Mouse (Mus musculus) mature B cell (primary cell): ENCODE measurements around the gene 1700029I15Rik.

ENCODE experiments used
- in situ Hi-C: fragments of 300-500 bp; cut with MboI; formaldehyde crosslinking; loops from 2 replicates; pipeline ENCODE4 v1.14.3; 2019

1700029I15Rik gene

DNA sequence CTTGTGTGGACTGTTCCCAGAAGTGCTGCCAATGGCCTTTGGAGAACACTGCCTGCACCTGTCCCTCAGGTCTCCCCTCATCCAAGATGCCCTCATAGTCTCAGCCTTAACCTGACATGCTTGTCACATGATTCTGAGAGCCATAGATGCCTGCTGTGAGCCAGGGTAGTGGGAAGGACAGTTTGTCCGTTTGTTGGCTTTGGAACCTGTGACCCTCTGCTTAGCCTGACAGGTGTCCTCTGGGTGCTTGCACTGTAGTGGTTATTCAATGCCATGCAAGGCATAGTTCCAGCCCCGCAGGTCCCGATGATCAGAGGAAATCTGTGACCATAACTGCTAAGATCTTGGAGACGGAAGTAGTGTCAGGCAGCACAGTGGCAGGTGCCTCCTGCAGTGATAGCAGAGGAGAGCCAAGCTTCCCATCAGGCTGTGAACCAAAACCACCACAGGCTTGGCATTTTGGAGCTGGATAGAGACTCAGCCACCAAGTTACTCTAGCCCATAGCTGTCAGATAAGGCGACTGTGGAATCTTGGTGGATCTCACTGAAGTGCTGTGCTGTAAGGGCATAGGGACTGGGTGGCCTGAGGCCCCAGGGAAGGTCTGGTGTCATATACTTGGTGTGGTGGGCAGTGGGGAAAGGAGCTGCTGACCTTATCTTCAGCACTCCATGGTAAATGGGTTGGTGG, at the start of gene 1700029I15Rik:
Gene 1700029I15Rik, plus strand, starts transcription at position 638 of the 688 bp plus-strand sequence.
- in situ Hi-C loops, result no loop called here

- in situ Hi-C loops, result no loop called here
These were observed 39.9 kb upstream of the 1700029I15Rik start for GRCm38 (mm10) chr2:92342418-92342817.

DNA sequence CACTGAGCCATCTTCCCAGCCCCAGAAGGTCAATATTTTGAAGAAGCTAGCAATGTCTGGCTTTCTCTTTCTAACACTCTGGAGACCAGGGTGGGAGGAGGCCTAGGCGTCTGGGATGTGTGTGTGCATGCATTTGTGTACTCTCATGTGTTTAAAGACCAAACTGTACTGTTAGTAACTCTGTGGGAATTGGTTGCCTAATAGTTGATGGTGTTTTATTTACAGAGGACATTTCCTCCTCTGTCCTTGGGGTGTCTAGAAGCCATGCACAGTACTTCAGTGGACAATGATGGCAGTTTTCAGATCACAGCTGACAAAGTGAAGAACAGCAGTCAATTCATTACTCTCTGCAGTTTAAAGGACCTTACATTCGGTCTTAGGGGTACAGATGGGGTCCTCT, 35.1 kb upstream of the 1700029I15Rik start:
- in situ Hi-C loops, result no loop called here

GRCm38 (mm10) chr2:92349589-92350425, 32.5 kb upstream of the 1700029I15Rik start:
- in situ Hi-C loops, result no loop called here

GRCm38 (mm10) chr2:92350686-92351085, 31.7 kb upstream of the 1700029I15Rik start:
- in situ Hi-C loops, result no loop called here

DNA sequence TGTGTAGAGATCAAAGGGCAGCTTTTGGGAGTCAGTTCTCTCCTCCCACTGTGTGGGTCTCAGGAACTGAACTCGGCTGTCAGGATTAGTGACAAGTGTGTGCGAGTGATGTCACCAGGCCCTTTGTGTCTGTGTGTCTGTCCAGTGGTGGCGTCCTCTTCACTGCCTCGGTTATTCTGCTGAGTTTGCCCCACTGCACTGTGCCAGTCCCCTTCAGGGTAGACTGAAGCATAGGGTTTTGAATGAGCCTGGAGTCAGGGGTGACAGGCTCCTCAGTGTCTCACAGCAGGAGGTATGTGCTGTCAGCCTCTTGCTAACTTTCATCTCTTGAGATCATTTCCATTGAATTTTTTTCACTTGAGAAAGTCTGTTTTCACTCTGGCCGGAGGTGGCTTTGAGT, 28.9 kb upstream of the 1700029I15Rik start:
- in situ Hi-C loops, result no loop called here

DNA sequence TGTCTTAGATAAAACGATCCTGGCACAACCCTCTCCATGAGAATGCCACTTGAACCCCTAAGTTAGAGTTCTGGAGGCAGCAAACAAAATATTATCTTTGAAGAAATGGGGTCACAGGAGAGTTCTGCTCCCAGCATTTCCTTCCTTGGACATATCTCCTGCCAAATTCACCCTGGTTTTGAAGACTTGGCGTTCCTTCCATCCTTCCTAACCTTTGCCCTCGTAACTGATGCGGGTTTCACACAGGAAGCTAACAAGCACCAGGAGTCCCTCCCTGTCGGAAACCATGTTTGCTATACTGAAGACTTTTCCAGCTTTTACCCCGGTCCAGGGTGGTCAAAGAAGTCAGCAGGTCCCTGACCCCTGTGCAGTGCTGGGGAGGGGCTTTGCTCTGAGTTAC, 28.1 kb upstream of the 1700029I15Rik start:
- in situ Hi-C loops, result no loop called here

GRCm38 (mm10) chr2:92359301-92359700, 23.0 kb upstream of the 1700029I15Rik start:
- in situ Hi-C loops, result no loop called here

GRCm38 (mm10) chr2:92360186-92360823, 22.0 kb upstream of the 1700029I15Rik start:
- in situ Hi-C loops, result no loop called here

DNA sequence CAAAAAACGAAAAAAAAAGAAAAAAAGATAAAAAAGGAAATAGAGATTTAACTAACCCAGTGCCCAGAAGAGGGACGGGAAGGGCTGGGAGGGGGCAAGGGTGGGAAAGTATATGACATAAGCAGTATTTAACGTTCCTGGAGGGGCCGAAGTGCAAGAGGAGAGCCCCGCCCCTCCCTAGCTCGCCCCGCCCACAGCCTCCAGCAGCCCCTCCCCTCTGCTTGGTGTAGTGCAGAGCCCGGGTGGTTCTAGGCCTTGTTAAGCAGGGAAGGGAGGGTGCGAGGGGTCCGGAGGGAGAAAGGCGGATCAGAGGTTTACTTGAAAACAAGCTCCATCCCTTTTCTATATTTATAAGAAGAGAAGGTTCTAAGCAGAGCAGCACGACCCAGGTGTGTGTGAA, 21.4 kb upstream of the 1700029I15Rik start:
- in situ Hi-C loops, result no loop called here

- in situ Hi-C loops, result no loop called here
These were observed 20.5 kb upstream of the 1700029I15Rik start for GRCm38 (mm10) chr2:92361795-92362194.

DNA sequence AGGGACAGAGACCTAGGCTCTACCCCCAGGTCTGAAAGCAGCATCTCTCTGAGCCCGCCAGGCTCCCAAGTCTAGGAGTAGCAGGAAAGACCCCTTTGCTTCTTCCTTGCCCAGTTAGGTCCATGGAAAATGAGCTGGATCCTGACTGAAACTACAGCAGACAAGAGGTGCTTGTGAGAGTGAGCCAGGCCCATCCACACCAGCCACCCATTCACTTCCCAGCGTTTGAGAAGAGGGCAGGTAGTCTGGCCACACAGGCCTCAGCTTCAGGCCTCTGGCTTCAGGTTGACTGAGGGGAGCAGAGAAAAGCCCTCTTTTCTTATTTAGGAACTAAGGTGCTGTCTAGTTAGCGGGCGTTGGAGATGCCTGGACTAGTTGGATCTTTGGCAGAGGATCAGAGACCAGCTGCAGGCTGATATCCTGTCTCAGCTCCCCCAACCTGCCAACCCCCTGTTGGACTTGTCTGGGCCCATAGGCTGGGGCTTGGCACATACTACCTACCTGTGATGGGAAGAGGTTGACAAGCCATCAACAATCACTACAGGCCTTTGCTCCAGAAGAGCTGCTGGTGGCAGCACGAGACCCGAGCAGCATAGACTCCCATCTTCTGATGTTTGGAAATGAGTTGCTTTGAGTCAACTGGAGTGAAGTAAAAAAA, 19.6 kb upstream of the 1700029I15Rik start:
- in situ Hi-C loops, result no loop called here

- in situ Hi-C loops, result no loop called here
These were observed 18.3 kb upstream of the 1700029I15Rik start for GRCm38 (mm10) chr2:92364086-92364485.

DNA sequence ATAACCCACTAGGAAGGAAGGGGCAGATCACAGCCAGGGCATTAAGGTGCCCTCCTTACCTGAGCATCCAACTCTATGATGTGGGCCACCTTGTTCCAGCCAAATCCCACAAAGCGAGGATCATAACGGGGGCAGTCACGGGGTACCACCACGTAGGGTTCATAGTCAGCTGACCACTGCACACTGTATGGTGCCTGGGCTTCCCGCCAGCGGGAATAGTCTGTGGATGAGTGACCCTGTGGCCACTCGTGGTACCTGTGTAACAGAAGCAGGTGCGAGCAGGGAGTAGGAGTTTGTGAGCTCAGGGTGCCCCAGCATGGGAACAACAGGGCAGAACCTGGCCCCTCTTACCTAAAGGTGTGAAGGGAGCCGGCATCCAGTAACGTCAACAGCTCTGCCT, 16.8 kb upstream of the 1700029I15Rik start:
- in situ Hi-C loops, result no loop called here

DNA sequence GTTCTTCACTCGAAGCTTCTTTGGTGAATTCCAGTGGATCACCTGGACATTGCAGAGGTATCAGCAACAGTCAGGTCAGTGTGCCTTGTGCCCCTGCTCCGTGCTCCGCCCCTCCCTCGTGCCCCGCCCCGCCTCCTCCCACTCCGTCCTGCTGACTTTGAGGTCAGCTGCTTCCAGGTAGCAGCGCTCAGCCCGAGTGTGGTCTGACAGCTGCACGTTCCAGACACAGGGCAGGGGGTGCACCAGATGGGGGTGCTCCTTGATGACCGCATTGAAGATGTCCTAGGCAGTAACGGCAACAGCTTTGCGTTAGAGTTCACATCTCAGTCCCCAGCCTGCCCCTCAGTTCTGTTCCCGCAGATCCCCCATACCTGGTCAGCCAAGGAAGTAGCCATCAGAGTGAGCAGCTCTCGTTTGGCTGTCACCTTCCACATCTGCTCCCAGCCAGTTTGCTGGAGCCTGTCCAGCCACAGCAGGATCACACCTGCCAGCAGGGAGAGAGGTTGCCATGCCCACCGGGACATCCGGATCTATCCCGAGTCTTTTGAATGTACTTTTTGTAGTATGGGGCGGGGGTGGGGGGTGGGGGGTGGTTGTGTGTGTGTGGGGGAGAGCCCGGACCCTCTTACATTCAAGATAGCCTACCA, 14.8 kb upstream of the 1700029I15Rik start:
- in situ Hi-C loops, result no loop called here

DNA sequence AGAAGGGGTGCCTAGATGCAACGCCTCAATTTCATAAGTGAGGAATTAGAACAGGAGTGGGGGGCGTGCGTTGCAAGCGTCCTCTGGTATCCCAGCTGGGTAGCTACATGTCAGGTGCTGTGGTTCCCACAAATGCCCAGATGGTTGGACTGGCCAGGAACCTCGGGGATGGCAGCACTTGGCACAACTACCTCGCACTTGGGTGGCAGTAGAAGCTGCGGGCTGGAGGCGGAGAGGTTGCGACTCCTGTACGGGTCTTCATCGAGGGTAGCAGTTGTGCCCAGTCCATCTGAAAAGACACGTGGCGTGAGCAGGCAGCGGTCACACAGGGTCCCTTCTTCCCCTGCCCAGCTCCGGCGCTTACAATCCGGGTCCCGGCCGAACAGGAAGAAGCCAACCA, 12.0 kb upstream of the 1700029I15Rik start:
- in situ Hi-C loops, result no loop called here

- in situ Hi-C loops, result no loop called here
These were observed 11.2 kb upstream of the 1700029I15Rik start for GRCm38 (mm10) chr2:92370821-92371805.

GRCm38 (mm10) chr2:92371971-92372690, 10.2 kb upstream of the 1700029I15Rik start:
- in situ Hi-C loops, result no loop called here

DNA sequence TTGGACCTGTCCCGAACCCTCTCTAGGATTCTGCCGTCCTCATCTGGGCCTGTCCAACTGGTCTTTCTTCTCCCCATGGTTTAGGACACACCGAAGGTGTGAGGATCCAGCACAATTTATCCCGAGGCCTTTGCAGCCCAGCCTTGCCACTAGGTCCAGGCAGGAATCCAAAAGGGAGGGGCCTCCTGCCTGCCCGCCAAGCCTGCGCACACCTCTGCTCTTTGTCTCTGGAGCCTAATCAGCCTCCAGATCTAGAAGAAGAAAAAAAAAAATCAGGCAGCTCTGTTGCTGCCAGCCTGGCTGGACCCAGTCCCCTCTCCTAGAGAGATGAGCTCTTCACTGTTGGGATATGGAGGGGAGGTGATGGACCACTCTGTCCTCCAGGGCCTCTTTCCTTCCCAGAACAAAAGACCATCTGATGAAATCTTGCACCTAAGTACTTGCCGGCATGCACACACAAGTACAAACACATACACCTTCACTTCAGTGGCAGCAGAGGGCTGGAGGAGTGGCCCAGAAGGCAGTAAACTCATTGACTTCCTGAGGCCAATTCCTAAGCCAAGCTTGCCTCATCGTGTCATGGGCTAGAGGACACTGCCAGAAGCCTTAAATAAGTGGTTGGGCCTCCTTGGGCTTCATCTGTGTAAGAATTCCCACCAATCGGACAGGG, 9.4 kb upstream of the 1700029I15Rik start:
- in situ Hi-C loops, result no loop called here
